Mouse (Mus musculus): ENCODE data around the gene Uhrf2.

GRCm38 (mm10) chr19:30114919-30115441 lies 84.7 kb downstream of the Uhrf2 start:
- TF ChIP-seq CTCF (IDR thresholded peaks at IDR 0.05; ENCODE audit: low read depth) (no peak), EP300 (optimal IDR thresholded peaks at IDR 0.05) (no peak)
